Mouse (Mus musculus) embryonic facial prominence, embryonic 14.5 days (tissue): ENCODE measurements around the gene Spice1. TPM values are rescaled to one million over a fixed set of nuclear protein-coding genes. Genes with fewer than 3 reads are reported as not detected.
A peak's percentile ranks its signal among the peaks of the same experiment; 100 is the strongest.

Source experiments
- ATAC-seq: fragments of 200-750 bp; cut with Nextera tagmentation; 2 replicates; pipeline ENCODE4 v1.8.0; 2017; ENCODE audit warnings: low read depth, moderate number of reproducible peaks, moderate TSS enrichment
- DNase-seq: peaks from one replicate; pipeline ENCODE4 v3.0.0-alpha.2; 2015; ENCODE audit warnings: low spot score
- H3K27ac ChIP-seq: fragments of 300-500 bp; sonication (generic); replicated peaks from 2 replicates; pipeline ENCODE4 v1.5.1; 2014; ENCODE audit warnings: low read depth, mild to moderate bottlenecking, low read length, moderate library complexity
- H3K27me3 ChIP-seq: fragments of 300-500 bp; sonication (generic); replicated peaks from 2 replicates; pipeline ENCODE4 v1.6.1; 2014; ENCODE audit warnings: low read length; ENCODE audit not compliant: control insufficient read depth, insufficient read depth
- H3K36me3 ChIP-seq: fragments of 300-500 bp; sonication (generic); 2 replicates; pipeline ENCODE4 v1.6.1; 2014; ENCODE audit warnings: low read length, mixed read lengths; ENCODE audit not compliant: control insufficient read depth, insufficient read depth
- H3K4me1 ChIP-seq: fragments of 300-500 bp; sonication (generic); 2 replicates; pipeline ENCODE4 v1.6.1; 2014; ENCODE audit warnings: antibody characterized with exemption, low read length; ENCODE audit not compliant: control insufficient read depth, insufficient read depth
- H3K4me2 ChIP-seq: fragments of 300-500 bp; sonication (generic); 2 replicates; pipeline ENCODE4 v1.6.1; 2014; ENCODE audit warnings: low read depth, mild to moderate bottlenecking, low read length, moderate library complexity, mixed read lengths
- H3K4me3 ChIP-seq: fragments of 300-500 bp; sonication (generic); 2 replicates; pipeline ENCODE4 v1.5.1; 2014; ENCODE audit warnings: low read depth, mild to moderate bottlenecking, low read length
- H3K9ac ChIP-seq: fragments of 300-500 bp; sonication (generic); 2 replicates; pipeline ENCODE4 v1.6.1; 2014; ENCODE audit warnings: low read depth, mild to moderate bottlenecking, low read length, moderate library complexity, mixed read lengths
- H3K9me3 ChIP-seq: fragments of 300-500 bp; sonication (generic); 2 replicates; pipeline ENCODE4 v1.6.1; 2016; ENCODE audit warnings: low read length; ENCODE audit not compliant: control insufficient read depth
- WGBS: fragments of 180-500 bp; shearing (Covaris S2); extraction: QIAGEN DNeasy Blood & Tissue Kit; methylation state at CpG from one replicate; pipeline ENCODE4 v1.1.7; 2014; 5-methylcytosine and 5-hydroxymethylcytosine counted together
- polyA plus RNA-seq: library from polyadenylated mRNA; unstranded; fragments of >200 nt; fragmentation: Nextera tagmentation; extraction: Ambion mirVana; gene quantifications from 2 replicates; pipeline ENCODE4 v1.2.1, GENCODE M21; 2014

Spice1 gene
- polyA plus RNA-seq, 1 experiment from 2014 or later: 28.8 TPM

- H3K9ac ChIP-seq: no peak overlapping the region
- H3K4me2 ChIP-seq: no peak overlapping the region
- DNase-seq: no peak
- no peak overlapping the region for H3K4me3 ChIP-seq
- WGBS: 84% methylated on average over 8 of the region's 8 CpGs
- H3K27me3 ChIP-seq: no peaks in the 10 kb centered on the region
- no peak overlapping the region for H3K27ac ChIP-seq
- H3K9me3 ChIP-seq: no peaks in the 10 kb centered on the region
- 0 out of 2 replicates have a peak, but pooled peaks cover 8% of the 10 kb centered on the region for H3K4me1 ChIP-seq
- H3K36me3 ChIP-seq: no peaks in the 10 kb centered on the region
- no peak for ATAC-seq
Observed at GRCm38 (mm10) chr16:44421735-44422134, 74.8 kb downstream of the Spice1 start.

- no peak overlapping the region for H3K9ac ChIP-seq
- DNase-seq (peak; percentile 39), ATAC-seq (no peak)
- no peaks in the 10 kb centered on the region for H3K27me3 ChIP-seq
- WGBS: 42% methylated on average over 3 of the region's 3 CpGs
- H3K36me3 ChIP-seq: no peaks in the 10 kb centered on the region
- no peaks in the 10 kb centered on the region for H3K9me3 ChIP-seq
- no peak overlapping the region for H3K4me3 ChIP-seq
- 0 out of 2 replicates have a peak, but pooled peaks cover 2% of the 10 kb centered on the region for H3K4me1 ChIP-seq
- H3K27ac ChIP-seq: no peak overlapping the region
- no peak overlapping the region for H3K4me2 ChIP-seq
Observed at GRCm38 (mm10) chr16:44423499-44423898, 76.6 kb downstream of the Spice1 start.

GRCm38 (mm10) chr16:44428456-44428855, 81.5 kb downstream of the Spice1 start:
- ATAC-seq (no peak), DNase-seq (peak; percentile 9)
- 78% methylated on average over 4 of the region's 5 CpGs for WGBS
- Histone ChIP-seq H3K9ac (no peak overlapping the region), H3K4me1 (no peaks in the 10 kb centered on the region), H3K4me3 (no peak overlapping the region), H3K27me3 (no peaks in the 10 kb centered on the region), H3K27ac (no peak overlapping the region), H3K9me3 (no peaks in the 10 kb centered on the region), H3K36me3 (no peaks in the 10 kb centered on the region), H3K4me2 (no peak overlapping the region)

GRCm38 (mm10) chr16:44430021-44430420, 83.1 kb downstream of the Spice1 start:
- Histone ChIP-seq H3K4me1 (no peaks in the 10 kb centered on the region), H3K36me3 (no peaks in the 10 kb centered on the region), H3K9ac (no peak overlapping the region), H3K27ac (no peak overlapping the region), H3K27me3 (no peaks in the 10 kb centered on the region), H3K4me3 (no peak overlapping the region), H3K4me2 (no peak overlapping the region), H3K9me3 (no peaks in the 10 kb centered on the region)
- 61% methylated on average over 7 of the region's 7 CpGs for WGBS
- DNase-seq (no peak), ATAC-seq (no peak)

- Histone ChIP-seq H3K9ac (no peak overlapping the region), H3K4me3 (no peak overlapping the region), H3K4me2 (no peak overlapping the region), H3K4me1 (no peaks in the 10 kb centered on the region), H3K27me3 (no peaks in the 10 kb centered on the region), H3K9me3 (no peaks in the 10 kb centered on the region), H3K27ac (no peak overlapping the region), H3K36me3 (no peaks in the 10 kb centered on the region)
- ATAC-seq: no peak
- WGBS: 80% methylated on average over 7 of the region's 7 CpGs
- no peak for DNase-seq
Observed at GRCm38 (mm10) chr16:44434931-44435330, 88.0 kb downstream of the Spice1 start.

GRCm38 (mm10) chr16:44435481-44435880, 88.6 kb downstream of the Spice1 start:
- no peak overlapping the region for H3K4me2 ChIP-seq
- no peak overlapping the region for H3K9ac ChIP-seq
- WGBS: 66% methylated on average over 4 of the region's 4 CpGs
- ATAC-seq (no peak), DNase-seq (peak; percentile 5)
- H3K36me3 ChIP-seq: no peaks in the 10 kb centered on the region
- H3K9me3 ChIP-seq: no peaks in the 10 kb centered on the region
- no peak overlapping the region for H3K4me3 ChIP-seq
- H3K27ac ChIP-seq: no peak overlapping the region
- H3K27me3 ChIP-seq: no peaks in the 10 kb centered on the region
- H3K4me1 ChIP-seq: no peaks in the 10 kb centered on the region

Other genes starting within 250 kb of the Spice1 start
- gene Atp6v1a, start 207.4 kb upstream of the Spice1 start, polyA plus RNA-seq: 75.2 and 76.2 TPM in 2 replicates
- 88.8 and 92.1 TPM in 2 replicates for gene Naa50, start 207.3 kb upstream of the Spice1 start, polyA plus RNA-seq
- gene Usf3, start 173.9 kb upstream of the Spice1 start, polyA plus RNA-seq: 4.7 and 5.5 TPM in 2 replicates
- gene Sidt1, start 13.9 kb upstream of the Spice1 start, polyA plus RNA-seq: 2.0 and 2.1 TPM in 2 replicates
- 1.8 and 2.4 TPM in 2 replicates for gene Cfap44, start 47.7 kb downstream of the Spice1 start, polyA plus RNA-seq
- gene Boc, start 211.8 kb downstream of the Spice1 start, polyA plus RNA-seq: 34.8 and 43.6 TPM in 2 replicates